Mouse (Mus musculus) lung, embryonic 15.5 days (tissue): ENCODE data around the gene H2al1e. TPM values are rescaled to one million over a fixed set of nuclear protein-coding genes. Genes with fewer than 3 reads are reported as not detected.
"Not testable (repeated sequence)": the region's sequence is repeated elsewhere in the genome, so short reads cannot be mapped to it uniquely, and the experiment has no call there.

ENCODE experiments used
- ATAC-seq: fragments of 200-750 bp; cut with Nextera tagmentation; 2 replicates; pipeline ENCODE4 v1.8.0; 2017; ENCODE audit warnings: moderate number of reproducible peaks, borderline replicate concordance; ENCODE audit not compliant: low FRiP score, low TSS enrichment; ENCODE audit errors: extremely low read depth
- H3K27ac ChIP-seq: fragments of 300-500 bp; sonication (generic); 2 replicates; pipeline ENCODE4 v1.5.1; 2015; ENCODE audit warnings: moderate library complexity, mild to moderate bottlenecking, inconsistent platforms
- H3K27me3 ChIP-seq: fragments of 300-500 bp; sonication (generic); 2 replicates; pipeline ENCODE4 v1.6.1; 2015; ENCODE audit warnings: inconsistent platforms
- H3K36me3 ChIP-seq: fragments of 300-500 bp; sonication (generic); 2 replicates; pipeline ENCODE4 v1.6.1; 2015; ENCODE audit warnings: inconsistent platforms
- H3K4me1 ChIP-seq: fragments of 300-500 bp; sonication (generic); 2 replicates; pipeline ENCODE4 v1.6.1; 2015; ENCODE audit warnings: inconsistent platforms
- H3K4me2 ChIP-seq: fragments of 300-500 bp; sonication (generic); 2 replicates; pipeline ENCODE4 v1.6.1; 2015; ENCODE audit warnings: inconsistent platforms, mild to moderate bottlenecking, moderate library complexity
- H3K4me3 ChIP-seq: fragments of 300-500 bp; sonication (generic); 2 replicates; pipeline ENCODE4 v1.5.1; 2015; ENCODE audit warnings: mild to moderate bottlenecking, inconsistent platforms
- H3K9ac ChIP-seq: fragments of 300-500 bp; sonication (generic); 2 replicates; pipeline ENCODE4 v1.6.1; 2015; ENCODE audit warnings: inconsistent platforms
- H3K9me3 ChIP-seq: fragments of 300-500 bp; sonication (generic); 2 replicates; pipeline ENCODE4 v1.6.1; 2016; ENCODE audit warnings: inconsistent platforms
- WGBS: fragments of 180-500 bp; shearing (Covaris S2); methylation state at CpG from one replicate; pipeline ENCODE4 v1.1.7; 2015; 5-methylcytosine and 5-hydroxymethylcytosine counted together
- polyA plus RNA-seq: library from polyadenylated mRNA; unstranded; fragments of >200 nt; fragmentation: Nextera tagmentation; extraction: Ambion mirVana; gene quantifications from 2 replicates; pipeline ENCODE4 v1.2.1, GENCODE M21; 2015

Gene H2al1e
- polyA plus RNA-seq, 1 experiment from 2014 or later: not detected

- WGBS: no CpG with 5 or more reads among the region's 6 CpGs
These were observed 3.2 kb upstream of the H2al1e start, which contains the start of gene H2al1d for GRCm38 (mm10) chrX:11308524-11308923. Gene H2al1d (plus strand): TSS chrX:11308824.

GRCm38 (mm10) chrX:11314858-11315257, 3.1 kb downstream of the H2al1e start, which contains the start of gene H2al1f:
Gene H2al1f (plus strand): TSS chrX:11315158.
- H3K27ac ChIP-seq, H3K27me3 ChIP-seq, H3K4me2 ChIP-seq, H3K9me3 ChIP-seq, H3K4me1 ChIP-seq, ATAC-seq, H3K4me3 ChIP-seq, H3K9ac ChIP-seq, H3K36me3 ChIP-seq: not testable (repeated sequence)
- WGBS: no CpG with 5 or more reads among the region's 6 CpGs

More at GRCm38 (mm10) chrX:11308524-11308923, 3.2 kb upstream of the H2al1e start, which contains the start of gene H2al1d:
- not testable (repeated sequence) for H3K4me1 ChIP-seq, H3K9ac ChIP-seq, ATAC-seq, H3K4me3 ChIP-seq, H3K27me3 ChIP-seq, H3K9me3 ChIP-seq, H3K4me2 ChIP-seq, H3K27ac ChIP-seq, H3K36me3 ChIP-seq

GRCm38 (mm10) chrX:11317956-11318355, 6.2 kb downstream of the H2al1e start, which contains the start of gene H2al1g:
Gene H2al1g (plus strand): TSS chrX:11318256.
- not testable (repeated sequence) for H3K4me2 ChIP-seq, H3K27ac ChIP-seq, H3K9ac ChIP-seq, H3K4me1 ChIP-seq, H3K36me3 ChIP-seq, H3K27me3 ChIP-seq, ATAC-seq, H3K4me3 ChIP-seq, H3K9me3 ChIP-seq
- WGBS: no CpG with 5 or more reads among the region's 3 CpGs

GRCm38 (mm10) chrX:11321192-11321591, 9.5 kb downstream of the H2al1e start, which contains the start of gene H2al1h:
Gene H2al1h (plus strand): TSS chrX:11321492.
- not testable (repeated sequence) for H3K4me1 ChIP-seq, H3K27ac ChIP-seq, H3K27me3 ChIP-seq, H3K9me3 ChIP-seq, H3K4me2 ChIP-seq, H3K9ac ChIP-seq, ATAC-seq, H3K36me3 ChIP-seq, H3K4me3 ChIP-seq
- WGBS: no CpG with 5 or more reads among the region's 6 CpGs

- not testable (repeated sequence) for H3K36me3 ChIP-seq, H3K4me3 ChIP-seq, H3K4me2 ChIP-seq, ATAC-seq, H3K9ac ChIP-seq, H3K27ac ChIP-seq, H3K9me3 ChIP-seq, H3K4me1 ChIP-seq, H3K27me3 ChIP-seq
- WGBS: 89% methylated on average over 3 of the region's 5 CpGs
These were observed 12.6 kb downstream of the H2al1e start, which contains the start of gene H2al1i for GRCm38 (mm10) chrX:11324359-11324758. Gene H2al1i (plus strand): TSS chrX:11324659.

- not testable (repeated sequence) for H3K27ac ChIP-seq, H3K4me1 ChIP-seq
- 92% methylated on average over 2 of the region's 2 CpGs for WGBS
These were observed 15.8 kb downstream of the H2al1e start, which contains the start of gene H2al1j for GRCm38 (mm10) chrX:11327522-11327921. Gene H2al1j (plus strand): TSS chrX:11327822.

GRCm38 (mm10) chrX:11345762-11346161, 34.0 kb downstream of the H2al1e start:
- no peaks in the 10 kb centered on the region for H3K4me1 ChIP-seq
- no peaks in the 10 kb centered on the region for H3K27me3 ChIP-seq
- H3K9me3 ChIP-seq: no peaks in the 10 kb centered on the region
- H3K4me3 ChIP-seq: no peak overlapping the region
- H3K9ac ChIP-seq: no peak overlapping the region
- H3K36me3 ChIP-seq: no peaks in the 10 kb centered on the region
- H3K4me2 ChIP-seq: no peak overlapping the region
- no peak for ATAC-seq
- WGBS: 62% methylated on average over 9 of the region's 9 CpGs
- H3K27ac ChIP-seq: no peak overlapping the region

More at GRCm38 (mm10) chrX:11327522-11327921, 15.8 kb downstream of the H2al1e start, which contains the start of gene H2al1j:
- not testable (repeated sequence) for H3K4me3 ChIP-seq, ATAC-seq, H3K36me3 ChIP-seq, H3K27me3 ChIP-seq, H3K9ac ChIP-seq, H3K4me2 ChIP-seq, H3K9me3 ChIP-seq

- H3K4me1 ChIP-seq: no peaks in the 10 kb centered on the region
- no peaks in the 10 kb centered on the region for H3K9me3 ChIP-seq
- H3K4me2 ChIP-seq: no peak overlapping the region
- H3K27ac ChIP-seq: no peak overlapping the region
- H3K4me3 ChIP-seq: no peak overlapping the region
- H3K9ac ChIP-seq: no peak overlapping the region
- ATAC-seq: no peak
- no peaks in the 10 kb centered on the region for H3K27me3 ChIP-seq
- no peaks in the 10 kb centered on the region for H3K36me3 ChIP-seq
- WGBS: 87% methylated on average over 3 of the region's 3 CpGs
These were observed 35.0 kb downstream of the H2al1e start for GRCm38 (mm10) chrX:11346756-11347155.

GRCm38 (mm10) chrX:11360823-11361222, 49.1 kb downstream of the H2al1e start:
- Histone ChIP-seq H3K4me2 (no peak overlapping the region), H3K36me3 (no peaks in the 10 kb centered on the region), H3K9me3 (no peaks in the 10 kb centered on the region), H3K4me1 (no peaks in the 10 kb centered on the region), H3K4me3 (no peak overlapping the region), H3K27me3 (peaks cover 4% of the 10 kb centered on the region; the same call in 1 of the 2 replicates), H3K27ac (no peak overlapping the region), H3K9ac (no peak overlapping the region)
- WGBS: 76% methylated on average over 6 of the region's 6 CpGs
- no peak for ATAC-seq

GRCm38 (mm10) chrX:11361261-11361660, 49.5 kb downstream of the H2al1e start:
- WGBS: 83% methylated on average over 2 of the region's 2 CpGs
- no peak for ATAC-seq
- Histone ChIP-seq H3K9ac (no peak overlapping the region), H3K27ac (no peak overlapping the region), H3K4me3 (no peak overlapping the region), H3K4me1 (no peaks in the 10 kb centered on the region), H3K27me3 (peaks cover 4% of the 10 kb centered on the region; the same call in 1 of the 2 replicates), H3K36me3 (no peaks in the 10 kb centered on the region), H3K9me3 (no peaks in the 10 kb centered on the region), H3K4me2 (no peak overlapping the region)
